In the genomic region with DNA sequence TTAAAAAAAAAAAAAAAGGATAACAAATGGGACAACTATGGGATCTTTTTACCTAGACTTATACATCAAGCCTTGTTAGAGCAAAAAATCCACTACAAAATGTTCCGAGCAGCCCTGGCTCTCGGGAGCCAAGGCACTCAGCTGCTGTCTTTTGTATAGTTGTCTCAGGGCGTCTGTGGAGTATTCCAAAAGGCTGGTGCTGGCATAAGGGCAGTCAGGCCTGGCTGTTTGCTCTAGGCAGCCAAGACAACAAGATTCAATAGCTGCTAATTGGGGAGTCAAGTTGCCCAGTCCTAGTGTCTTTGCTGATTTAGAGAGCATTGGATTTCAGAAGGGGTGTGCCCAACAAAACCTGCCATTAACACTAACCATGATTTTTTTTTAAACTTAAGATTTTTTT, we compare ENCODE assay signal across 32 mouse cellular contexts. TPM values are rescaled to one million over a fixed set of nuclear protein-coding genes. Genes with fewer than 3 reads are reported as not detected.
DNase-seq lines count a peak whose midpoint lies in the region; ATAC-seq and TF ChIP-seq lines count a peak whose summit lies in the region.
"Had no signal": no experiment of that assay in that cellular context is flagged by ENCODE, and none has a peak within 500 bp of the region (broad histone marks: within the 10 kb centered on the region; RNA-seq: fewer than 3 reads in every experiment).

No protein-coding gene starts in this region.

- peak; percentile 60 for DNase-seq in forebrain, embryonic 14.5 days (ENCODE audit: low spot score)
- peak; percentile 47 for DNase-seq in forebrain, postnatal 0 days
- no peak for DNase-seq in forebrain, embryonic 11.5 days (ENCODE audit: low spot score)
- DNase-seq in layer of hippocampus, adult 9-11 months, result peak; percentile 29
- DNase-seq in layer of hippocampus, adult 11-12 months (ENCODE audit: low spot score), result no peak
- DNase-seq in brain, embryonic 14.5 days (ENCODE audit: low read depth), result peak; percentile 68
- DNase-seq: adrenal gland, postnatal 10 days; adrenal gland, postnatal 36 days; B cell, adult 2 months; cerebellum, adult 11 months; cerebellum, adult 2 months; cerebellum, adult 9-11 months; gastrocnemius, postnatal 25 days; heart, adult 2 months; heart, postnatal 14 days; heart, postnatal 4 days; kidney, adult 2 months had no signal

- H3K27ac ChIP-seq in forebrain, embryonic 14.5 days (ENCODE audit: low read depth, low read length), result no peak overlapping the region
- no peak overlapping the region for H3K27ac ChIP-seq in forebrain, embryonic 12.5 days
- H3K27ac ChIP-seq in forebrain, postnatal 0 days (ENCODE audit: low read depth, low read length), result no peak overlapping the region
- H3K27ac ChIP-seq in forebrain, embryonic 11.5 days (ENCODE audit: low read depth, low read length), result no peak overlapping the region
- H3K27ac ChIP-seq: heart, adult 2 months; heart, embryonic 10.5 days; heart, embryonic 13.5 days; hindbrain, embryonic 14.5 days had no signal

- no peaks in the 10 kb centered on the region for H3K27me3 ChIP-seq in forebrain, embryonic 14.5 days (replicated peaks; ENCODE audit: control insufficient read depth, insufficient read depth, low read length)
- no peaks in the 10 kb centered on the region for H3K27me3 ChIP-seq in forebrain, embryonic 12.5 days
- H3K27me3 ChIP-seq in forebrain, postnatal 0 days (ENCODE audit: insufficient read depth, low read length), result no peaks in the 10 kb centered on the region
- no peaks in the 10 kb centered on the region for H3K27me3 ChIP-seq in forebrain, embryonic 11.5 days (ENCODE audit: control insufficient read depth, insufficient read depth, low read length)
- H3K27me3 ChIP-seq: Patski had no signal

- no peak overlapping the region for H3K9ac ChIP-seq in forebrain, embryonic 14.5 days (ENCODE audit: low read length)
- H3K9ac ChIP-seq in forebrain, embryonic 12.5 days, result no peak overlapping the region
- H3K9ac ChIP-seq in forebrain, postnatal 0 days, result no peak overlapping the region
- no peak overlapping the region for H3K9ac ChIP-seq in forebrain, embryonic 11.5 days (ENCODE audit: low read length)
- H3K9ac ChIP-seq: heart, embryonic 13.5 days; hindbrain, embryonic 14.5 days had no signal

- no peak overlapping the region for H3K4me2 ChIP-seq in forebrain, embryonic 14.5 days (ENCODE audit: low read length)
- no peak overlapping the region for H3K4me2 ChIP-seq in forebrain, embryonic 12.5 days
- H3K4me2 ChIP-seq in forebrain, postnatal 0 days (ENCODE audit: low read depth), result no peak overlapping the region
- no peak overlapping the region for H3K4me2 ChIP-seq in forebrain, embryonic 11.5 days (ENCODE audit: low read depth, low read length, severe bottlenecking)
- H3K4me2 ChIP-seq: heart, embryonic 13.5 days; hindbrain, embryonic 14.5 days had no signal

- H3K9me3 ChIP-seq in forebrain, embryonic 14.5 days (replicated peaks; ENCODE audit: control insufficient read depth, low read length), result no peaks in the 10 kb centered on the region
- no peaks in the 10 kb centered on the region for H3K9me3 ChIP-seq in forebrain, embryonic 12.5 days
- no peaks in the 10 kb centered on the region for H3K9me3 ChIP-seq in forebrain, postnatal 0 days (ENCODE audit: low read length)
- no peaks in the 10 kb centered on the region for H3K9me3 ChIP-seq in forebrain, embryonic 11.5 days (ENCODE audit: control insufficient read depth, low read length)
- H3K9me3 ChIP-seq: G1E; heart, embryonic 10.5 days; heart, embryonic 13.5 days had no signal

- TF ChIP-seq POLR2A in brain, embryonic 14.5 days (IDR thresholded peaks at IDR 0.05; ENCODE audit: borderline replicate concordance, extremely low read depth, insufficient read depth, insufficient read length, poor library complexity, severe bottlenecking), result no peak

- no peaks in the 10 kb centered on the region for H3K4me1 ChIP-seq in forebrain, embryonic 14.5 days (ENCODE audit: control insufficient read depth, insufficient read depth, low read length)
- H3K4me1 ChIP-seq in forebrain, embryonic 12.5 days, result no peaks in the 10 kb centered on the region
- H3K4me1 ChIP-seq in forebrain, postnatal 0 days (ENCODE audit: insufficient read depth), result no peaks in the 10 kb centered on the region
- no peaks in the 10 kb centered on the region for H3K4me1 ChIP-seq in forebrain, embryonic 11.5 days (replicated peaks; ENCODE audit: control insufficient read depth, insufficient read depth, low read length)

- H3K4me3 ChIP-seq in forebrain, embryonic 14.5 days (ENCODE audit: low read depth, low read length), result no peak overlapping the region
- no peak overlapping the region for H3K4me3 ChIP-seq in forebrain, embryonic 12.5 days (replicated peaks)
- H3K4me3 ChIP-seq in forebrain, postnatal 0 days (ENCODE audit: low read depth, low read length), result no peak overlapping the region
- H3K4me3 ChIP-seq in forebrain, embryonic 11.5 days (ENCODE audit: low read depth, low read length), result no peak overlapping the region
- H3K4me3 ChIP-seq: heart, adult 2 months; heart, embryonic 10.5 days; heart, embryonic 13.5 days had no signal

- H3K36me3 ChIP-seq in forebrain, embryonic 14.5 days (ENCODE audit: control insufficient read depth, insufficient read depth, low read length), result peaks cover 32% of the 10 kb centered on the region
- peaks cover 26% of the 10 kb centered on the region for H3K36me3 ChIP-seq in forebrain, embryonic 12.5 days (replicated peaks)
- H3K36me3 ChIP-seq in forebrain, postnatal 0 days (ENCODE audit: insufficient read depth), result peaks cover 15% of the 10 kb centered on the region
- no peaks in the 10 kb centered on the region; the same call in 1 of the 2 replicates for H3K36me3 ChIP-seq in forebrain, embryonic 11.5 days (ENCODE audit: control insufficient read depth, insufficient read depth, low read length)
- H3K36me3 ChIP-seq: G1E; heart, embryonic 10.5 days; heart, embryonic 13.5 days had no signal

- no peak for TF ChIP-seq CTCF in forebrain, postnatal 0 days (IDR thresholded peaks at IDR 0.05; ENCODE audit: low read depth)
- no peak for TF ChIP-seq CTCF in brain, embryonic 14.5 days (IDR thresholded peaks at IDR 0.05; ENCODE audit: borderline replicate concordance, extremely low read depth, insufficient read depth, insufficient read length)

- no peak for ATAC-seq in forebrain, embryonic 14.5 days
- no peak for ATAC-seq in forebrain, embryonic 12.5 days (ENCODE audit: low FRiP score)
- peak; percentile 58 for ATAC-seq in forebrain, postnatal 0 days
- no peak for ATAC-seq in forebrain, embryonic 11.5 days (replicated peaks; ENCODE audit: low FRiP score)
- ATAC-seq: intestine, postnatal 0 days; Patski had no signal

- WGBS in forebrain, embryonic 14.5 days, result 39% methylated on average over 3 of the region's 3 CpGs
- WGBS in forebrain, embryonic 12.5 days, result 53% methylated on average over 3 of the region's 3 CpGs
- WGBS in forebrain, postnatal 0 days, result 29% methylated on average over 3 of the region's 3 CpGs
- 64% methylated on average over 3 of the region's 3 CpGs for WGBS in forebrain, embryonic 11.5 days

RNA-seq across cellular contexts. Expression of a gene that starts 26.4 kb away (rescaled TPM):
- polyA plus RNA-seq in forebrain, embryonic 14.5 days (2014; fragmentation: Nextera tagmentation; extraction: Ambion mirVana), result 0.11 and 0.89 TPM in 2 replicates
- polyA plus RNA-seq in forebrain, embryonic 12.5 days (2016; fragmentation: Nextera tagmentation; extraction: Ambion mirVana), result not detected in 2 replicates
- total RNA-seq in forebrain, postnatal 0 days (2014; rRNA removed), result 0.08 TPM in 1 of 2 replicates, not detected in the other
- 0.08 and 0.28 TPM in 2 replicates for polyA plus RNA-seq in forebrain, postnatal 0 days (2015; fragmentation: Nextera tagmentation; extraction: Ambion mirVana)
- polyA plus RNA-seq in forebrain, embryonic 11.5 days (2014; fragmentation: Nextera tagmentation; extraction: Ambion mirVana), result 0.39 TPM in 1 of 2 replicates, not detected in the other
- polyA plus RNA-seq in brain, embryonic 14.5 days (2012; rRNA removed), result 0.32 and 0.62 TPM in 2 replicates
- total RNA-seq: adrenal gland, adult 18-20 months; adrenal gland, postnatal 10 days; adrenal gland, postnatal 36 days; CH12.LX; gastrocnemius, adult 8-10 months; gastrocnemius, postnatal 25 days; heart, adult 2 months; heart, postnatal 14 days; heart, postnatal 4 days had no signal
- polyA plus RNA-seq: embryonic facial prominence, embryonic 11.5 days; embryonic facial prominence, embryonic 14.5 days; G1E; gonadal fat pad, adult 2 months; heart, adult 2 months; heart, embryonic 10.5 days; heart, embryonic 13.5 days; heart, embryonic 16.5 days; intestine, embryonic 14.5 days; intestine, postnatal 0 days had no signal

RNA-seq across cellular contexts. Expression of a gene that starts 30.4 kb away (rescaled TPM):
- 79.1 and 93.9 TPM in 2 replicates for polyA plus RNA-seq in forebrain, embryonic 14.5 days (2014; fragmentation: Nextera tagmentation; extraction: Ambion mirVana)
- 88.9 and 95.5 TPM in 2 replicates for polyA plus RNA-seq in forebrain, embryonic 12.5 days (2016; fragmentation: Nextera tagmentation; extraction: Ambion mirVana)
- total RNA-seq in forebrain, postnatal 0 days (2014; rRNA removed), result 12.7 and 14.0 TPM in 2 replicates
- polyA plus RNA-seq in forebrain, postnatal 0 days (2015; fragmentation: Nextera tagmentation; extraction: Ambion mirVana), result 22.5 and 24.2 TPM in 2 replicates
- 83.4 and 86.8 TPM in 2 replicates for polyA plus RNA-seq in forebrain, embryonic 11.5 days (2014; fragmentation: Nextera tagmentation; extraction: Ambion mirVana)
- 72.2 and 126 TPM in 2 replicates for polyA plus RNA-seq in brain, embryonic 14.5 days (2012; rRNA removed)
- total RNA-seq: G1E had no signal
- polyA plus RNA-seq: G1E had no signal

RNA-seq across cellular contexts. Expression of a gene that starts 59.8 kb away (rescaled TPM):
- polyA plus RNA-seq in forebrain, embryonic 14.5 days (2014; fragmentation: Nextera tagmentation; extraction: Ambion mirVana), result 107 and 121 TPM in 2 replicates
- polyA plus RNA-seq in forebrain, embryonic 12.5 days (2016; fragmentation: Nextera tagmentation; extraction: Ambion mirVana), result 18.8 and 22.3 TPM in 2 replicates
- 129 and 201 TPM in 2 replicates for total RNA-seq in forebrain, postnatal 0 days (2014; rRNA removed)
- 318 and 358 TPM in 2 replicates for polyA plus RNA-seq in forebrain, postnatal 0 days (2015; fragmentation: Nextera tagmentation; extraction: Ambion mirVana)
- 10.7 and 10.9 TPM in 2 replicates for polyA plus RNA-seq in forebrain, embryonic 11.5 days (2014; fragmentation: Nextera tagmentation; extraction: Ambion mirVana)
- 105 and 126 TPM in 2 replicates for polyA plus RNA-seq in brain, embryonic 14.5 days (2012; rRNA removed)
- total RNA-seq: CH12.LX, G1E had no signal
- polyA plus RNA-seq: G1E had no signal

RNA-seq across cellular contexts. Expression of a gene that starts 59.8 kb away (rescaled TPM):
- polyA plus RNA-seq in forebrain, embryonic 14.5 days (2014; fragmentation: Nextera tagmentation; extraction: Ambion mirVana), result 0.63 and 0.80 TPM in 2 replicates
- not detected in 2 replicates for polyA plus RNA-seq in forebrain, embryonic 12.5 days (2016; fragmentation: Nextera tagmentation; extraction: Ambion mirVana)
- total RNA-seq in forebrain, postnatal 0 days (2014; rRNA removed), result 1.1 and 1.8 TPM in 2 replicates
- polyA plus RNA-seq in forebrain, postnatal 0 days (2015; fragmentation: Nextera tagmentation; extraction: Ambion mirVana), result 1.0 and 1.2 TPM in 2 replicates
- polyA plus RNA-seq in forebrain, embryonic 11.5 days (2014; fragmentation: Nextera tagmentation; extraction: Ambion mirVana), result not detected in 2 replicates
- 0.54 and 0.78 TPM in 2 replicates for polyA plus RNA-seq in brain, embryonic 14.5 days (2012; rRNA removed)
- total RNA-seq: adrenal gland, adult 18-20 months; adrenal gland, postnatal 36 days; CH12.LX; G1E; gastrocnemius, postnatal 25 days; heart, adult 2 months had no signal
- polyA plus RNA-seq: embryonic facial prominence, embryonic 14.5 days; G1E; gonadal fat pad, adult 2 months; hindbrain, embryonic 14.5 days; intestine, embryonic 14.5 days; intestine, postnatal 0 days; Patski had no signal

Comparison
In these comparisons a context has a peak if more than half of its experiments do, and no peak if none do; other contexts are left out.
1. DNase-seq: peak in forebrain, embryonic 14.5 days (single experiment), forebrain, postnatal 0 days (single experiment), layer of hippocampus, adult 9-11 months (single experiment) and brain, embryonic 14.5 days (single experiment); none in forebrain, embryonic 11.5 days (single experiment) and layer of hippocampus, adult 11-12 months (single experiment).